Mouse (Mus musculus) liver, embryonic 15.5 days (tissue): ENCODE results near the gene Pcif1. TPM values are rescaled to one million over a fixed set of nuclear protein-coding genes. Genes with fewer than 3 reads are reported as not detected.
A peak's percentile ranks its signal among the peaks of the same experiment; 100 is the strongest.

Experiments used
- ATAC-seq: fragments of 200-750 bp; cut with Nextera tagmentation; 2 replicates; pipeline ENCODE4 v1.8.0; 2017; ENCODE audit warnings: moderate number of reproducible peaks, mild to moderate bottlenecking, moderate library complexity; ENCODE audit not compliant: insufficient read depth
- H3K27ac ChIP-seq: fragments of 300-500 bp; sonication (generic); replicated peaks from 2 replicates; pipeline ENCODE4 v1.5.1; 2015; ENCODE audit warnings: mild to moderate bottlenecking, inconsistent platforms
- H3K27me3 ChIP-seq: fragments of 300-500 bp; sonication (generic); 2 replicates; pipeline ENCODE4 v1.6.1; 2015; ENCODE audit warnings: mild to moderate bottlenecking, inconsistent platforms
- H3K36me3 ChIP-seq: fragments of 300-500 bp; sonication (generic); replicated peaks from 2 replicates; pipeline ENCODE4 v1.6.1; 2015; ENCODE audit warnings: moderate library complexity, mild to moderate bottlenecking, inconsistent platforms
- H3K4me1 ChIP-seq: fragments of 300-500 bp; sonication (generic); replicated peaks from 2 replicates; pipeline ENCODE4 v1.6.1; 2015; ENCODE audit warnings: inconsistent platforms
- H3K4me2 ChIP-seq: fragments of 300-500 bp; sonication (generic); 2 replicates; pipeline ENCODE4 v1.6.1; 2015; ENCODE audit warnings: moderate library complexity, mild to moderate bottlenecking, inconsistent platforms
- H3K4me3 ChIP-seq: fragments of 300-500 bp; sonication (generic); replicated peaks from 2 replicates; pipeline ENCODE4 v1.5.1; 2015; ENCODE audit warnings: mild to moderate bottlenecking, inconsistent platforms
- H3K9ac ChIP-seq: fragments of 300-500 bp; sonication (generic); 2 replicates; pipeline ENCODE4 v1.6.1; 2015; ENCODE audit warnings: moderate library complexity, mild to moderate bottlenecking, inconsistent platforms
- H3K9me3 ChIP-seq: fragments of 300-500 bp; sonication (generic); replicated peaks from 2 replicates; pipeline ENCODE4 v1.6.1; 2016; ENCODE audit warnings: inconsistent platforms
- WGBS: fragments of 180-500 bp; shearing (Covaris S2); methylation state at CpG from one replicate; pipeline ENCODE4 v1.1.7; 2015; ENCODE audit warnings: mixed read lengths; ENCODE audit not compliant: insufficient replicate concordance; 5-methylcytosine and 5-hydroxymethylcytosine counted together
- polyA plus RNA-seq: library from polyadenylated mRNA; unstranded; fragments of >200 nt; fragmentation: Nextera tagmentation; extraction: Ambion mirVana; gene quantifications from 2 replicates; pipeline ENCODE4 v1.2.1, GENCODE M21; 2015

Pcif1 gene
- polyA plus RNA-seq, 1 experiment from 2014 or later, result 40.7 TPM

- H3K27ac ChIP-seq, result peak overlapping the region; percentile 96
- WGBS, result 3% methylated on average over 37 of the region's 37 CpGs
- peak; percentile 47 for ATAC-seq
Measured at GRCm38 (mm10) chr2:164910360-164911061, 31.4 kb downstream of the Pcif1 start.

GRCm38 (mm10) chr2:164911086-164912048 lies 32.3 kb downstream of the Pcif1 start, which contains the start of gene Zfp335:
Gene Zfp335, minus strand, starts transcription at chr2:164911757.
- Histone ChIP-seq H3K27ac (peak within 1 kb of the TSS; percentile 96), H3K4me2 (peak within 1 kb of the TSS; percentile 91), H3K9ac (peak within 1 kb of the TSS; percentile 96), H3K4me1 (peaks cover 45% of the 10 kb centered on the region), H3K27me3 (no peaks in the 10 kb centered on the region), H3K36me3 (peaks cover 31% of the 10 kb centered on the region), H3K4me3 (peak within 1 kb of the TSS; percentile 99), H3K9me3 (peaks cover under 1% of the 10 kb centered on the region; the same call in 1 of the 2 replicates)
- WGBS, result under 1% methylated on average over 91 of the region's 91 CpGs
- peak; percentile 83 for ATAC-seq

More at GRCm38 (mm10) chr2:164910360-164911061, 31.4 kb downstream of the Pcif1 start:
- Histone ChIP-seq H3K27me3 (no peaks in the 10 kb centered on the region), H3K4me2 (peak overlapping the region; percentile 91), H3K36me3 (peaks cover 40% of the 10 kb centered on the region), H3K4me3 (peak overlapping the region; percentile 99), H3K9me3 (peaks cover 6% of the 10 kb centered on the region; the same call in 1 of the 2 replicates), H3K4me1 (peaks cover 45% of the 10 kb centered on the region), H3K9ac (peak overlapping the region; percentile 96)

GRCm38 (mm10) chr2:164912151-164912550 lies 33.0 kb downstream of the Pcif1 start:
- H3K27ac ChIP-seq, result peak overlapping the region; percentile 96
- H3K4me2 ChIP-seq, result peak overlapping the region; percentile 91
- peak overlapping the region; percentile 96 for H3K9ac ChIP-seq
- H3K9me3 ChIP-seq, result no peaks in the 10 kb centered on the region
- H3K4me3 ChIP-seq, result peak overlapping the region; percentile 99
- peaks cover 48% of the 10 kb centered on the region for H3K4me1 ChIP-seq
- H3K36me3 ChIP-seq, result peaks cover 24% of the 10 kb centered on the region
- H3K27me3 ChIP-seq, result no peaks in the 10 kb centered on the region
- 3% methylated on average over 12 of the region's 12 CpGs for WGBS
- peak; percentile 20 for ATAC-seq

DNA sequence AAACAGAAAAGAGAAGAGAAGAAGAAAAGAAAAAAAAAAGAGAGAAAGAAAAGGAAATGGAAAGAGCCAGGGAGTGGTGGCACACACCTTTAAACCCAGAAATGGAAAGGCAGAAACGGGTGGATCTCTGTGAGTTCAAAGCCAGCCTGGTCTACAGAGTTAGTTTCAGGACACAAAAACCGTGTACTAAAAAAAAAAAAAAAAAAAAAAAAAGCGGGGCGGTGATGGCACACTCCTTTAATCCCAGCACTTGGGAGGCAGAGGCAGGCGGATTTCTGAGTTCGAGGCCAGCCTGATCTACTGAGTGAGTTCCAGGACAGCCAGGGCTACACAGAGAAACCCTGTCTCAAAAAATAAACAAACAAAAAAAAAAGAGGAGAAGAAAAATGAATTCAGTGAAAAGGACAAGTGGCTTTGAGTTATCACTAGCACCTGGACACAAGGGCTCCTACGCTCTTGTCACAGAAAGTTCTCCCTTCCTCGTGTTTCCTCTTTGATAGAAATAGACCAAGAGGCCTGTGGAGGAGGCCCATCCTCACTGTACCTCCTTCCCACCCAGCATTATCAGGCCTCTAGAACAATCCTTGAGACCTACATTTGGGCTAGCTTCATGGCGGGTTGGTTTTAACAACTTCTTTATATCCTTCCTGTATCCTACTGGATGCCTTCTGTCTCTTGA lies 33.8 kb downstream of the Pcif1 start:
- Histone ChIP-seq H3K4me3 (peak overlapping the region; percentile 99; the same call in 1 of the 2 replicates), H3K27ac (peak overlapping the region; percentile 96), H3K4me1 (peaks cover 48% of the 10 kb centered on the region), H3K9me3 (no peaks in the 10 kb centered on the region), H3K36me3 (peaks cover 16% of the 10 kb centered on the region), H3K27me3 (no peaks in the 10 kb centered on the region), H3K9ac (peak overlapping the region; percentile 96; the same call in 1 of the 2 replicates), H3K4me2 (peak overlapping the region; percentile 91)
- ATAC-seq, result no peak
- WGBS, result 59% methylated on average over 9 of the region's 9 CpGs

DNA sequence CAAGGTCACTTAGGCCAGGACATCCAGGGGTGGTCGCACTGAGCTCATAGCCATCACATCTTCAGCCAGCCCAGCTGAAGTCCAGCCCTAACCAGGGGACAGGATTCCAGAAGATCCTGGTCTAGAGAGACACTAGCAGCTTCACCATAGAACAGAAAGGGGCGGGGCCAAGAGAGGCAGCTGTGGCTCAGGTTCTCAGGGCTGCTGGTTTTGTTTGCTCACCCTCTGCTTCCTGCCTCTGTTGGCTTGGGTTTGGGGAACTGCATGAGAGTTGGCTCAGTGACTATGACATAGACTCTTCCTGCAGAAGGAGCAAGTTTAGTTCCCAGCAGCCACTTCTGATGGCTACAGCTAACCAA lies 34.3 kb downstream of the Pcif1 start:
- no peaks in the 10 kb centered on the region for H3K27me3 ChIP-seq
- H3K9me3 ChIP-seq, result no peaks in the 10 kb centered on the region
- no peak overlapping the region for H3K9ac ChIP-seq
- peaks cover 11% of the 10 kb centered on the region for H3K36me3 ChIP-seq
- H3K4me1 ChIP-seq, result peaks cover 48% of the 10 kb centered on the region
- H3K27ac ChIP-seq, result peak overlapping the region; percentile 96; the same call in 1 of the 2 replicates
- H3K4me3 ChIP-seq, result no peak overlapping the region
- WGBS, result 33% methylated on average over 2 of the region's 2 CpGs
- peak overlapping the region; percentile 91; the same call in 1 of the 2 replicates for H3K4me2 ChIP-seq
- no peak for ATAC-seq

DNA sequence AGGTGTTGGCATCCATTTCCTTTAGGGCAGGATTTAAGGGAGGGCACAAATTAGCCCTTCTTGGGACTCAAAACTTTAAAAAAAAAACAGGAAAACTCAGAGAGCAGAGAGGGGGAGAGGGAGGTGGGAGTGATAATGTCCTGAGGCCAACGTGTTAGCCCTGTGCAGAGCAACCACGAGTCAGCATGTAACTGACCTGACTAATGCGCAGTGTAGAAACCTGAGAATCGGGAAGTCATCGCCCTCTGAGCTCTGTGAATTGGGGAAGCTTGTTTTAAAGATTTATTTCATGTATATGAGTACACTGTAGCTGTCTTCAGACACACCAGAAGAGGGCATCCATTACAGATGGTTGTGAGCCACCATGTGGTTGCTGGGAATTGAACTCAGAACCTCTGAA lies 37.7 kb downstream of the Pcif1 start:
- Histone ChIP-seq H3K27ac (no peak overlapping the region), H3K9ac (no peak overlapping the region), H3K4me1 (peaks cover 29% of the 10 kb centered on the region), H3K4me2 (no peak overlapping the region), H3K27me3 (no peaks in the 10 kb centered on the region), H3K4me3 (no peak overlapping the region), H3K36me3 (peaks cover 10% of the 10 kb centered on the region; the same call in 1 of the 2 replicates), H3K9me3 (no peaks in the 10 kb centered on the region)
- no peak for ATAC-seq
- WGBS, result 38% methylated on average over 5 of the region's 5 CpGs

DNA sequence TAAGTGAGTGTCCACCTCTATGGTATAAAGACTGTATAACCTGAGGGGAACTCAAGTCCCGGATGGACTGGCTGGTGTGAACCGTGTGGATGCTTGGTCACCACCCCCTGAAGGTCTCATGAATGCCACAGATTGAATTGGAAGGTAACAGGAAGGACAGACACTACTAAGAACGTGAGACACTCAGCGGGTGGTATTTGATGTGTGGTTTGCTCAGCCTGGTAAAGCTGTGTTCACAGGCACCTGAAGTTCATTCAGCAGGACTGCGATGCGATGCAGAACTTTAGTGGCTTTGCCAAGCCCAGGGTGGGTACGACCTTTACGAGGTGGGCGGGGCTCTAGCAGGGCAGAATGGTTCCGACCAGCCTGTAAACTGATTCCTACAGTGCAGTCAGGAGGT lies 38.3 kb downstream of the Pcif1 start:
- WGBS, result 67% methylated on average over 10 of the region's 10 CpGs
- Histone ChIP-seq H3K36me3 (peaks cover 10% of the 10 kb centered on the region; the same call in 1 of the 2 replicates), H3K9me3 (no peaks in the 10 kb centered on the region), H3K4me2 (no peak overlapping the region), H3K4me3 (no peak overlapping the region), H3K4me1 (peaks cover 24% of the 10 kb centered on the region), H3K27ac (no peak overlapping the region), H3K9ac (no peak overlapping the region), H3K27me3 (no peaks in the 10 kb centered on the region)
- ATAC-seq, result no peak

- Histone ChIP-seq H3K4me1 (peaks cover 14% of the 10 kb centered on the region), H3K27ac (no peak overlapping the region), H3K27me3 (no peaks in the 10 kb centered on the region), H3K4me2 (no peak overlapping the region), H3K9me3 (no peaks in the 10 kb centered on the region), H3K4me3 (no peak overlapping the region), H3K36me3 (peaks cover 10% of the 10 kb centered on the region; the same call in 1 of the 2 replicates), H3K9ac (no peak overlapping the region)
- 69% methylated on average over 4 of the region's 5 CpGs for WGBS
- no peak for ATAC-seq
Measured at GRCm38 (mm10) chr2:164918325-164918724, 39.2 kb downstream of the Pcif1 start.

- WGBS, result 50% methylated on average over 7 of the region's 7 CpGs
- no peak overlapping the region for H3K9ac ChIP-seq
- H3K4me2 ChIP-seq, result no peak overlapping the region
- no peaks in the 10 kb centered on the region for H3K9me3 ChIP-seq
- peaks cover 11% of the 10 kb centered on the region; the same call in 1 of the 2 replicates for H3K27me3 ChIP-seq
- no peak overlapping the region for H3K4me3 ChIP-seq
- H3K36me3 ChIP-seq, result peaks cover 10% of the 10 kb centered on the region; the same call in 1 of the 2 replicates
- ATAC-seq, result no peak
- H3K27ac ChIP-seq, result no peak overlapping the region
- H3K4me1 ChIP-seq, result no peaks in the 10 kb centered on the region
Measured at GRCm38 (mm10) chr2:164921984-164922383, 42.9 kb downstream of the Pcif1 start.

DNA sequence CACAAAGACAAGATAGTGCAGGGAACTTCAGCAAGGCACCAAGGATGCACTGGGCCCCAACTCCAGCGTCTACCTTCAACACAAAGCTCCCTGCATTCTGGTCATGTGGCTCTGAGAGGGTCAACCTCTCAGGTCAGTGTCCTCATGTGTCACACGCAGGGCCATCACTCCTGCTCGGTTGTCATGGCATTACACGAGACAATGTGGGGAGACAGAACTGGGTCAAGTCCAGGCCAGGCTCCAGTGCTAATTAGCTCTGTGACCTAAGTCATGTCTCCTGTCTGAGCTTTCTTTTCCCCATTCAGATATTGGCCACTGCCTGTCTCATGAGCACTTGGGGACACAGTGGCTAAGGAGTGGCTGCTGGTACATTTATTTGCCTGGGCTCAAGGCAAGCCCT lies 44.2 kb downstream of the Pcif1 start:
- Histone ChIP-seq H3K4me1 (no peaks in the 10 kb centered on the region), H3K9ac (no peak overlapping the region), H3K27me3 (peaks cover 13% of the 10 kb centered on the region), H3K27ac (no peak overlapping the region), H3K4me3 (no peak overlapping the region), H3K4me2 (no peak overlapping the region), H3K9me3 (no peaks in the 10 kb centered on the region), H3K36me3 (peaks cover 10% of the 10 kb centered on the region; the same call in 1 of the 2 replicates)
- 63% methylated on average over 4 of the region's 4 CpGs for WGBS
- no peak for ATAC-seq
